Mouse (Mus musculus): ENCODE results near the gene Gramd1a. TPM values are rescaled to one million over a fixed set of nuclear protein-coding genes. Genes with fewer than 3 reads are reported as not detected.

Gramd1a gene
- polyA plus RNA-seq, 1 experiment from 2014 or later, result 202 TPM

- ATAC-seq (ENCODE audit: low FRiP score), result no peak
- Histone ChIP-seq H3K9ac (peak overlapping the region; percentile 87), H3K36me3 (peaks cover 15% of the 10 kb centered on the region; the same call in 1 of the 2 replicates), H3K27ac (peak overlapping the region; percentile 97), H3K4me3 (peak overlapping the region; percentile 89), H3K4me1 (peaks cover 37% of the 10 kb centered on the region), H3K4me2 (replicated peaks) (peak overlapping the region; percentile 72), H3K9me3 (replicated peaks) (no peaks in the 10 kb centered on the region), H3K27me3 (no peaks in the 10 kb centered on the region)
- 38% methylated on average over 9 of the region's 9 CpGs for WGBS
These were observed 6.4 kb downstream of the Gramd1a start for GRCm38 (mm10) chr7:31149271-31149670.

GRCm38 (mm10) chr7:31148756-31149155 is 6.9 kb downstream of the Gramd1a start:
- H3K36me3 ChIP-seq, result peaks cover 17% of the 10 kb centered on the region
- 3% methylated on average over 9 of the region's 9 CpGs for WGBS
- H3K4me3 ChIP-seq, result peak overlapping the region; percentile 89
- H3K4me1 ChIP-seq, result peaks cover 37% of the 10 kb centered on the region
- peak; percentile 59 for ATAC-seq (ENCODE audit: low FRiP score)
- no peaks in the 10 kb centered on the region for H3K27me3 ChIP-seq
- H3K9ac ChIP-seq, result peak overlapping the region; percentile 87
- H3K27ac ChIP-seq, result peak overlapping the region; percentile 97
- H3K9me3 ChIP-seq (replicated peaks), result no peaks in the 10 kb centered on the region
- H3K4me2 ChIP-seq (replicated peaks), result peak overlapping the region; percentile 72

DNA sequence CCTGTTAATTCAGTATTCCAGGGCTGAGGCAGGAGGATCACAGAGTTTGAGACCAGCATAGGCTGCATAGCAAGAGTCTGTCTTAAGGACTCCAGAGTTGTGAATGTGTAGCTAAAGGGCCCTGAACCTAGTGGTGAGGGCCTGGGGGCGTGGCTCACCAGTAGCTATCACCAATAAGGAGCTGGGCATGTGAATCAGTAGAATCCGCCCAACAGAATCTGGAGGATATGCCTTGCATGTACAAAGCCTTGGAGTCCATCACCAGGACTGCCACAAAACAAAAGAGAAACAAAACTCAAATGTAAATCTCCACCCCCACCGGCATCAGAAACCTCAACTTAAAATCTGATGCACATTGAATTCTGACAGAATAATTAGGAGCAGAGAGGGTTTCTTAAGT is 7.6 kb downstream of the Gramd1a start:
- peak overlapping the region; percentile 89 for H3K4me3 ChIP-seq
- no peaks in the 10 kb centered on the region for H3K27me3 ChIP-seq
- 70% methylated on average over 3 of the region's 3 CpGs for WGBS
- H3K4me2 ChIP-seq (replicated peaks), result peak overlapping the region; percentile 72
- H3K9me3 ChIP-seq (replicated peaks), result no peaks in the 10 kb centered on the region
- H3K27ac ChIP-seq, result peak overlapping the region; percentile 97
- H3K4me1 ChIP-seq, result peaks cover 37% of the 10 kb centered on the region
- H3K9ac ChIP-seq, result peak overlapping the region; percentile 87
- peaks cover 24% of the 10 kb centered on the region for H3K36me3 ChIP-seq
- no peak for ATAC-seq (ENCODE audit: low FRiP score)

GRCm38 (mm10) chr7:31145596-31146160 is 10.0 kb downstream of the Gramd1a start:
- H3K36me3 ChIP-seq, result peaks cover 48% of the 10 kb centered on the region
- no peak for ATAC-seq (ENCODE audit: low FRiP score)

DNA sequence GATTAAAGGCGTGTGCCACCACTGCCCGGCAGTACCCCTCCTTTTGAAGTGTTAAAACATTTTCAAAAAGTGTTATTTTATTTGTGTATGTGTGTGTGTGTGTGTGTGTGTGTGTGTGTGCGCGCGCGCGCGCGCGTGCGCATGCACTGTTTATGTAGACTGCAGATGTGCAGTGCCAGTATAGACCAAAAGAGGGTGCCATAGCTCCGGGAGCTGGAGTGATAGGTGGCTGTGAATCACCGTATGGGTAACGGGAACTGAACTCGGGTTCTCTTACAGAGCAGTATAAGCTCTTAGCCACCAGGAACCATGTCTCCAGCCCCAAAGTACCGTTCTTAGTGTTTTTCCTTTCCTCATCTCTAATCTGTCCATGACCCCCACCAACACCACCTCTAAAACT is 10.8 kb downstream of the Gramd1a start:
- no peaks in the 10 kb centered on the region for H3K27me3 ChIP-seq
- 96% methylated on average over 16 of the region's 16 CpGs for WGBS
- no peak for ATAC-seq (ENCODE audit: low FRiP score)
- no peak overlapping the region for H3K4me2 ChIP-seq (replicated peaks)
- no peak overlapping the region for H3K27ac ChIP-seq
- no peak overlapping the region for H3K4me3 ChIP-seq
- peaks cover 28% of the 10 kb centered on the region for H3K4me1 ChIP-seq
- no peak overlapping the region for H3K9ac ChIP-seq
- no peaks in the 10 kb centered on the region for H3K9me3 ChIP-seq (replicated peaks)
- peaks cover 56% of the 10 kb centered on the region for H3K36me3 ChIP-seq

More at GRCm38 (mm10) chr7:31145596-31146160, 10.0 kb downstream of the Gramd1a start:
- no peak overlapping the region for H3K9ac ChIP-seq
- no peak overlapping the region for H3K4me3 ChIP-seq
- no peak overlapping the region for H3K27ac ChIP-seq
- no peaks in the 10 kb centered on the region for H3K9me3 ChIP-seq (replicated peaks)
- WGBS, result 84% methylated on average over 12 of the region's 12 CpGs
- no peaks in the 10 kb centered on the region for H3K27me3 ChIP-seq
- peaks cover 28% of the 10 kb centered on the region for H3K4me1 ChIP-seq
- H3K4me2 ChIP-seq (replicated peaks), result no peak overlapping the region

DNA sequence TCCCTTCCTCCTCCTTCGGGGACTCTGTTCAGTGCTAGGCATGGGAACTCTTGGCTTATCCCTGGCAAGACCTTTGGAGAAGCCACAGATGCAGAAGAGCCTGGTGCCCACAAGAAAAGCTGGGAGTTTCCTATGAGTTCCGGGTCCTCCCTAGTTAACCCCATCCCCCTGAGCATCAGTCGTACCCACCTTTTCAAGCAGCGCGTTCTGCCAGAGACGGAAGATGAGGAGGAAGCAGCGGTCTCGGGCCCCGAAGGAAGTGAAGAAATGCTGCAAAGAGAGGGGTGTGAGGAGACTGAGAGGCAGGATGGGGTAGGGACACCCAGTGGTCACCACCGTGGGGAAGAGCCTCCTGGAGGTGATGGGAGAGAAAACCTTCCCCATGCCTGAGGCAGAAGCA is 14.8 kb downstream of the Gramd1a start:
- ATAC-seq (ENCODE audit: low FRiP score), result no peak
- WGBS, result 97% methylated on average over 10 of the region's 10 CpGs
- no peaks in the 10 kb centered on the region for H3K4me1 ChIP-seq
- H3K4me2 ChIP-seq (replicated peaks), result no peak overlapping the region
- peaks cover 87% of the 10 kb centered on the region for H3K36me3 ChIP-seq
- no peak overlapping the region for H3K9ac ChIP-seq
- H3K27ac ChIP-seq, result no peak overlapping the region
- H3K4me3 ChIP-seq, result no peak overlapping the region
- H3K9me3 ChIP-seq (replicated peaks), result no peaks in the 10 kb centered on the region
- no peaks in the 10 kb centered on the region for H3K27me3 ChIP-seq

DNA sequence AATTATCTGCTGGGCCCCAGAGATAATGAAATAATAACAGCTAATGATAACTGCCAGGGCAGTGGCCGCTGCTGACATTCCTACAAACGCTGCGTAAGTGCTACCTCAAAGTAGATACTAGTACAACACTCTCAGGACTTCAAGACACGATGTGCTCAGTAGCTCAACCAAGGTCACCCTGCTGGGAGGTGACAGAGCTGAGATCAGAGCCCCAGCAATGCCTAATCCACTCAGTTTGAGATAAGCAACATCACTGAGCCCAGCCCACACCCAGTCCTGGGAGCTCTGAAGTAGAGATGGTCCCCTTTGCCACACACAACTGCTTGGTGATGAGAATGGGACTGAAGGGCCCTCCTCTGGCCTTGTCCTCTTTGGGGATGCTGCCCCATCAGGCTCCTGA is 15.4 kb downstream of the Gramd1a start:
- Histone ChIP-seq H3K36me3 (peaks cover 93% of the 10 kb centered on the region), H3K9ac (no peak overlapping the region), H3K4me1 (no peaks in the 10 kb centered on the region), H3K4me3 (no peak overlapping the region), H3K27ac (no peak overlapping the region), H3K9me3 (replicated peaks) (no peaks in the 10 kb centered on the region), H3K4me2 (replicated peaks) (no peak overlapping the region), H3K27me3 (no peaks in the 10 kb centered on the region)
- 92% methylated on average over 4 of the region's 4 CpGs for WGBS
- no peak for ATAC-seq (ENCODE audit: low FRiP score)

DNA sequence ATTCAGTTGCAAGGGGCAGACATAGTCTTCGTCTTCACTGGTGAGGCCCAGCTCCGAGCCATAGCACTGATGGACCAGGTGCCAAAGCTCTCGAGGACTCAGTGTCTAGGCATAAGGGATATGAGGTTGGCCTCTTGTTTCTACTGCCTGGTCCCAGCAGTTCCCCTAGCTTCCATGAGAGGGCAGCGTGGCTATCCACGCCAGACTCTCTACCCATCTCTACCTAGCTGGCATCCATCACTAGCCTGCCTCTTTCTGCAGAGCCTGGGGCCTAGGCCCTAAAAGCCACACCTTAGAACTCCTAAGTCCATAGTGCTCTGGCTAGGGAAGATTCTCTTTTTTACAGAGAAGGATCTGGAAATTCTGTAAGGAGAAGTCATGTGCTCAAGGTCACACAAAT is 15.9 kb downstream of the Gramd1a start:
- no peaks in the 10 kb centered on the region for H3K9me3 ChIP-seq (replicated peaks)
- no peak overlapping the region for H3K9ac ChIP-seq
- no peak overlapping the region for H3K4me3 ChIP-seq
- WGBS, result 66% methylated on average over 5 of the region's 5 CpGs
- no peaks in the 10 kb centered on the region for H3K27me3 ChIP-seq
- no peak for ATAC-seq (ENCODE audit: low FRiP score)
- H3K27ac ChIP-seq, result no peak overlapping the region
- no peak overlapping the region for H3K4me2 ChIP-seq (replicated peaks)
- no peaks in the 10 kb centered on the region for H3K4me1 ChIP-seq
- H3K36me3 ChIP-seq, result peaks cover 94% of the 10 kb centered on the region

DNA sequence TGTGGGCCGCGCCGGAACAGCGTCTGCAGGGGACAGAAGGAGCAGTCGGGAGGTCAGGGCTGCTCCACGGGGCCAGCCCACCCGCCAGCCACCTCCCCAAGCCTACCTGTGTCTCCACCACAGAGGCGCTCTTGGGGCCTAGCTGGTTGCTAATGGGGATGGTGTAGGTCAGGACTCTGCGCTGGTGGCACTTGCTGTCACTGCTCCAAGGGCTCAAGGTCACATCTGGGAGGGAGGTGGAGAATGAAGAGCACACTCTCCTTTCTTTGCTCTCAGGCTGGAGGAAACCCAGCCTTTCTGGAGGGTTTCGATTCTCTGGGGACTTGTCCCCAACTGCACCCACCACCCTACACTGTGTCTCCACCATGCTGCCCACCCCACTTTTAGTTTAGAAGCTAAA is 20.0 kb downstream of the Gramd1a start:
- Histone ChIP-seq H3K9me3 (replicated peaks) (no peaks in the 10 kb centered on the region), H3K36me3 (peaks cover 100% of the 10 kb centered on the region), H3K27me3 (no peaks in the 10 kb centered on the region), H3K4me3 (no peak overlapping the region), H3K4me2 (replicated peaks) (no peak overlapping the region), H3K4me1 (no peaks in the 10 kb centered on the region), H3K27ac (no peak overlapping the region), H3K9ac (no peak overlapping the region)
- no peak for ATAC-seq (ENCODE audit: low FRiP score)
- WGBS, result 91% methylated on average over 10 of the region's 10 CpGs

DNA sequence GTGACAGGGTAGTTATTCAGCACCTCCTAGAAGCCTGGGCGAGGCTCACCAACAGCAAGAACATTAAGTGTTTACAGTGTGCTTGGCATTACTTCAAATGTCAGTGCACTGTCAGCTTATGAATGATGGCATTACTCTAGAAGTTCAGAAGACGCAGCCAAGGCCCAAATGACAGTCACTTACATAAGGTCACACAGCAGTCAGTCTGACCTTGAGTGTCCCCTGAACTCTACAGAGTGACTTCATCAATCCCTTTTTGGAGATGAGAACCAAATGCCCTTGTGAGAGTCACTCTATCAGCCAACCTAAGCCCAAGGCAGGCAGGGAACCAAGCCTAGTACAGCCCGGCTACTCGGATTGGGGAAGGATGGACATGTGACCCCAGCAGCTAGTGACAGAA is 23.8 kb downstream of the Gramd1a start:
- Histone ChIP-seq H3K4me1 (peaks cover 8% of the 10 kb centered on the region), H3K4me2 (replicated peaks) (no peak overlapping the region), H3K9ac (no peak overlapping the region), H3K9me3 (replicated peaks) (no peaks in the 10 kb centered on the region), H3K27me3 (peaks cover 21% of the 10 kb centered on the region), H3K36me3 (peaks cover 87% of the 10 kb centered on the region), H3K4me3 (no peak overlapping the region), H3K27ac (no peak overlapping the region)
- 93% methylated on average over 4 of the region's 4 CpGs for WGBS
- no peak for ATAC-seq (ENCODE audit: low FRiP score)

- no peak for ATAC-seq (ENCODE audit: low FRiP score)
- no peak overlapping the region for H3K4me2 ChIP-seq (replicated peaks)
- no peak overlapping the region for H3K9ac ChIP-seq
- H3K4me3 ChIP-seq, result no peak overlapping the region
- H3K4me1 ChIP-seq, result peaks cover 15% of the 10 kb centered on the region
- WGBS, result 37% methylated on average over 4 of the region's 4 CpGs
- H3K27ac ChIP-seq, result no peak overlapping the region
- no peaks in the 10 kb centered on the region for H3K9me3 ChIP-seq (replicated peaks)
- H3K36me3 ChIP-seq, result peaks cover 77% of the 10 kb centered on the region
- peaks cover 31% of the 10 kb centered on the region for H3K27me3 ChIP-seq
These were observed 24.9 kb downstream of the Gramd1a start for GRCm38 (mm10) chr7:31130841-31131240.

DNA sequence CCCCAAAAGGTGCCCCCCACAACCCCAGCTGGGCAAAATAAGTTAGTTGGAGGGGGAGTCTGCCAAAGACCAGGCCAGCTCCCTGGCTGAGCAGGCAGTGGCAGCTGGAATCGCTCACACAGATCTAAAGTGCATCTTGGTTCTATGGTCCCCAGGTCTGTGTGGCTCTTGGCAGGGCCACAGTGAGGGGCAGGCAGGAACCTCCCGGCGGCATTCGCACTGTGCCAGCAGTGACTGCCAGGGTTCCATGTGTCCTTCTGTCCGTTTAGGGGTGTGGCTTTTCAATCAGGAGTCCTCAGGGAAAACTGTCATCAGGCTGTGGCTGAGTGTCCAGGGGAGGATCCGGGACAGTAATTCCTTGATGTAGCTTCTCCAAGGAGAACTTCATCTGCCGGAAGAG is 25.5 kb downstream of the Gramd1a start:
- no peak overlapping the region for H3K27ac ChIP-seq
- peaks cover 15% of the 10 kb centered on the region for H3K4me1 ChIP-seq
- H3K9me3 ChIP-seq (replicated peaks), result no peaks in the 10 kb centered on the region
- peaks cover 38% of the 10 kb centered on the region for H3K27me3 ChIP-seq
- H3K36me3 ChIP-seq, result peaks cover 70% of the 10 kb centered on the region
- H3K4me2 ChIP-seq (replicated peaks), result no peak overlapping the region
- ATAC-seq (ENCODE audit: low FRiP score), result no peak
- H3K4me3 ChIP-seq, result no peak overlapping the region
- H3K9ac ChIP-seq, result no peak overlapping the region
- 98% methylated on average over 7 of the region's 7 CpGs for WGBS

DNA sequence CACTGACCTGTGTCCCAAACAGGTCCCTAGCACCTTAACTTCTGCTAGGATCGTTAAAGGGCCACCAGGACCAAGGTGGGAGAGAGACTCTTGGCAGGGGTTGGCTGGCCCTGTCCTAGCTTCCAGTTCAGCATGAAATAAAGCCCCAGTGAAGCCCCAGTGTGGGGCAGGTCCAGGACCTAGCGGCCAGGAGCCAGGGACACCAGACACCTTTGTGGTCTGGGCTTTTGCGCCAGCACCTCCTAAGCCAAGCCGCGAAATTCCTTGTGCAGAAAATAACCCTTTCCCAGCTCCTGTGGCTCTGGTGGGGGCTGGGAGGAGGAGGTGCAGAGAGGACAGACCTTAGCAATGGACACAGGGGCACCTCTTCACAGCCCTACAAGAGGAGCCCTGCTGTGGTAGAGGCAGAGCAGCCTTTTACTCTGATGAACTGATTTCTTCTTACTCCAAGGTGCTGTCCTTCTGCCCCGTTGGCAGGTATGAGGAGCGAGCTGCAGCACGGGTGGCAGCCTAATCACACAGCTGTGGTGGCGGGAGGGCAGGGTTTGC is 27.5 kb downstream of the Gramd1a start:
- Histone ChIP-seq H3K9ac (no peak overlapping the region), H3K27me3 (peaks cover 48% of the 10 kb centered on the region), H3K9me3 (replicated peaks) (no peaks in the 10 kb centered on the region), H3K36me3 (peaks cover 51% of the 10 kb centered on the region), H3K27ac (no peak overlapping the region), H3K4me1 (peaks cover 15% of the 10 kb centered on the region), H3K4me3 (no peak overlapping the region), H3K4me2 (replicated peaks) (no peak overlapping the region)
- WGBS, result 66% methylated on average over 9 of the region's 9 CpGs
- ATAC-seq (ENCODE audit: low FRiP score), result 0 out of 2 replicates have a peak, but pooled peaks have one; percentile 2

Measured in hindbrain, embryonic 12.5 days (tissue).